Mouse (Mus musculus) brain, embryonic 14.5 days (tissue): ENCODE measurements around the gene 1700029F12Rik.

Experiments used
- CTCF ChIP-seq: fragments of 200-500 bp; IDR thresholded peaks from 2 replicates; pipeline ENCODE4 v1.5.1; 2012; ENCODE audit warnings: inconsistent platforms, mild to moderate bottlenecking, moderate library complexity, borderline replicate concordance; ENCODE audit not compliant: insufficient read depth, insufficient read length; ENCODE audit errors: extremely low read depth
- POLR2A ChIP-seq: fragments of 200-500 bp; IDR thresholded peaks from 2 replicates; pipeline ENCODE4 v1.6.1; 2012; ENCODE audit warnings: mild to moderate bottlenecking, inconsistent platforms, borderline replicate concordance; ENCODE audit not compliant: poor library complexity, insufficient read depth, insufficient read length, severe bottlenecking; ENCODE audit errors: extremely low read depth

- TF ChIP-seq POLR2A (no peak), CTCF (no peak)
Observed at GRCm38 (mm10) chr13:97006784-97007183, 27.4 kb downstream of the 1700029F12Rik start.
